Mouse (Mus musculus) bone marrow, adult 2 months (tissue): ENCODE results near the gene Fam78b. TPM values are rescaled to one million over a fixed set of nuclear protein-coding genes. Genes with fewer than 3 reads are reported as not detected.

ENCODE experiments used
- H3K27ac ChIP-seq: fragments of 200-500 bp; 2 replicates; pipeline ENCODE4 v1.5.1; 2012; ENCODE audit warnings: low read depth, mild to moderate bottlenecking, control low read depth, inconsistent platforms, low read length; ENCODE audit not compliant: control insufficient read depth, poor library complexity, insufficient read depth
- H3K4me1 ChIP-seq: fragments of 200-500 bp; 2 replicates; pipeline ENCODE4 v1.6.1; 2011; ENCODE audit warnings: low read length; ENCODE audit not compliant: control insufficient read depth, insufficient read depth
- H3K4me3 ChIP-seq: fragments of 200-500 bp; replicated peaks from 2 replicates; pipeline ENCODE3; 2011; ENCODE audit warnings: mild to moderate bottlenecking, low read depth, low read length, control low read depth; ENCODE audit not compliant: control insufficient read depth
- CTCF ChIP-seq: fragments of 200-500 bp; IDR thresholded peaks from 2 replicates; pipeline ENCODE4 v1.5.1; 2011; ENCODE audit warnings: low read length, control low read depth; ENCODE audit not compliant: control insufficient read depth, insufficient read depth
- POLR2A ChIP-seq: fragments of 200-500 bp; IDR thresholded peaks from 2 replicates; pipeline ENCODE4 v1.6.1; 2011; ENCODE audit warnings: low read depth, mild to moderate bottlenecking, control low read depth, low read length, borderline replicate concordance; ENCODE audit not compliant: control insufficient read depth
- WGBS: fragments of 180-500 bp; shearing (Covaris S2); methylation state at CpG from one replicate; pipeline ENCODE4 v1.1.7; 2018; 5-methylcytosine and 5-hydroxymethylcytosine counted together
- polyA plus RNA-seq: library from polyadenylated mRNA; stranded (reverse); fragments of >200 nt; gene quantifications from 2 replicates; pipeline ENCODE4 v1.2.4, GENCODE M21; 2011; ENCODE audit warnings: low replicate concordance; ENCODE audit not compliant: missing spikeins, insufficient read depth, insufficient read length

Fam78b gene
- polyA plus RNA-seq, 1 experiment, result not detected

- 22% methylated on average over 6 of the region's 6 CpGs for WGBS
- TF ChIP-seq POLR2A, result no peak
- no peak for TF ChIP-seq CTCF
Measured at GRCm38 (mm10) chr1:167070306-167070705, 69.1 kb downstream of the Fam78b start.

DNA sequence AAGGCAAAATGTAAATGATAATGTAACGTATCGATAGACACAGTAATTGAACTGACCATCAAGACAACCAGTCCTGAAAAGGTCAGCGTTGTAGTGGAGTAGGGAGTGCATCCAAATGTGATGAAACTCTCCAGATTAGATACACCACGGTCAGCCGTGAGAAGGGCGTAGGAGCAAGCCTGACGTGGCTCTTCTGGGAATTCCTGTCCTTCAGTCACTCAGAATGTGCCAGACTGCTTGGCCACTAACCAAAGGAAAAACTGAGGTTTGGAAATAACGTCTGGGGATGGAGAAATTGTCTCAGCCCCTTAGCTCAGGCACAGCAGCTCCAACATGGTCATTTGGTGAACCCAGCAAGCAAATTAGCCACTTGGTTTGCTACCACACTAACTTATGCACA is 74.5 kb downstream of the Fam78b start:
- Histone ChIP-seq H3K4me3 (no peak overlapping the region), H3K4me1 (no peaks in the 10 kb centered on the region), H3K27ac (no peak overlapping the region)
- TF ChIP-seq POLR2A (no peak), CTCF (no peak)
- WGBS, result 76% methylated on average over 8 of the region's 8 CpGs

More at GRCm38 (mm10) chr1:167070306-167070705, 69.1 kb downstream of the Fam78b start:
- Histone ChIP-seq H3K27ac (no peak overlapping the region), H3K4me1 (no peaks in the 10 kb centered on the region), H3K4me3 (no peak overlapping the region)

- 25% methylated on average over 5 of the region's 5 CpGs for WGBS
- Histone ChIP-seq H3K27ac (no peak overlapping the region; the same call in 1 of the 2 replicates), H3K4me3 (no peak overlapping the region), H3K4me1 (no peaks in the 10 kb centered on the region)
- TF ChIP-seq POLR2A (no peak), CTCF (no peak)
Measured at GRCm38 (mm10) chr1:167079476-167079875, 78.3 kb downstream of the Fam78b start.

GRCm38 (mm10) chr1:167081946-167082345 is 80.7 kb downstream of the Fam78b start:
- Histone ChIP-seq H3K27ac (no peak overlapping the region), H3K4me3 (no peak overlapping the region), H3K4me1 (no peaks in the 10 kb centered on the region)
- TF ChIP-seq POLR2A (no peak), CTCF (no peak)
- 67% methylated on average over 3 of the region's 3 CpGs for WGBS

GRCm38 (mm10) chr1:167082506-167083100 is 81.4 kb downstream of the Fam78b start:
- 49% methylated on average over 4 of the region's 4 CpGs for WGBS
- TF ChIP-seq CTCF, result no peak
- TF ChIP-seq POLR2A, result no peak
- H3K4me3 ChIP-seq, result no peak overlapping the region

GRCm38 (mm10) chr1:167083181-167083580 is 82.0 kb downstream of the Fam78b start:
- TF ChIP-seq POLR2A (no peak), CTCF (no peak)
- Histone ChIP-seq H3K4me1 (no peaks in the 10 kb centered on the region), H3K4me3 (no peak overlapping the region), H3K27ac (no peak overlapping the region)
- 85% methylated on average over 2 of the region's 2 CpGs for WGBS

More at GRCm38 (mm10) chr1:167082506-167083100, 81.4 kb downstream of the Fam78b start:
- Histone ChIP-seq H3K4me1 (no peaks in the 10 kb centered on the region), H3K27ac (no peak overlapping the region)

DNA sequence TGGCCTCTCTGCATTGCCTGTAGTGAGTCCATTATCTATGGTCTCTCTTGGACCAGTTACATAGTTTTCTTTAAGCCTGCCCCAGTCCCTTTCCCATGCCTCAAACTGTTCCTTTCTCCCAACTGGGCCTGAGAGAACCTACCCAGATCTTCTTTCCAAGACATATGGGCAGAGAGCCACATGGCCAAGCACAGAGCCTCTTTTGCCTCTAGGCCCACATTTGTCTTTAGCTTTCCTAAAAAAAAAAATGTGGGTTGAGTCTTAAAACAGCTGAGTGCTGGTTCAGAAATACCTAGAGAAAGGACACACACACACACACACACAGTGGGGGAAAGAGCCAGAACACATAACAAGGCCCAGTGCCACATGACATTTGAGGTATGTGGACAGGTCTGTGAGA is 83.1 kb downstream of the Fam78b start:
- H3K27ac ChIP-seq, result no peak overlapping the region
- H3K4me3 ChIP-seq, result no peak overlapping the region
- TF ChIP-seq POLR2A (no peak), CTCF (no peak)
- no peaks in the 10 kb centered on the region for H3K4me1 ChIP-seq

- H3K27ac ChIP-seq, result no peak overlapping the region
- H3K4me3 ChIP-seq, result no peak overlapping the region
- H3K4me1 ChIP-seq, result no peaks in the 10 kb centered on the region
- TF ChIP-seq POLR2A (no peak), CTCF (no peak)
- 83% methylated on average over 4 of the region's 4 CpGs for WGBS
Measured at GRCm38 (mm10) chr1:167085461-167085860, 84.2 kb downstream of the Fam78b start.

- no peak overlapping the region for H3K27ac ChIP-seq
- no peak for TF ChIP-seq CTCF
- H3K4me1 ChIP-seq, result no peaks in the 10 kb centered on the region
- 68% methylated on average over 6 of the region's 6 CpGs for WGBS
- H3K4me3 ChIP-seq, result no peak overlapping the region
Measured at GRCm38 (mm10) chr1:167090466-167090865, 89.2 kb downstream of the Fam78b start.
